Mouse (Mus musculus) heart, embryonic 14.5 days (tissue): ENCODE measurements around the gene Nkx2-5. TPM values are rescaled to one million over a fixed set of nuclear protein-coding genes. Genes with fewer than 3 reads are reported as not detected.

Source experiments
- ATAC-seq: fragments of 200-750 bp; cut with Nextera tagmentation; 2 replicates; pipeline ENCODE4 v1.8.0; 2017; ENCODE audit warnings: low read depth, moderate TSS enrichment; ENCODE audit not compliant: insufficient number of reproducible peaks, insufficient read depth, low FRiP score
- H3K27ac ChIP-seq, 2 experiments: fragments of 200-500 bp in 1 of 2; fragments of 300-500 bp in 1 of 2; sonication (generic) in 1 of 2; replicated peaks in 1 of 2; 2 replicates each; pipeline ENCODE4 v1.5.1; 2012 to 2014; ENCODE audit warnings: low read depth in 2 of 2, low read length in 2 of 2, control low read depth in 1 of 2, mild to moderate bottlenecking in 1 of 2, mixed read lengths in 1 of 2; ENCODE audit not compliant: control insufficient read depth in 1 of 2, insufficient read depth in 1 of 2
- H3K27me3 ChIP-seq: fragments of 300-500 bp; sonication (generic); 2 replicates; pipeline ENCODE4 v1.6.1; 2014; ENCODE audit warnings: mild to moderate bottlenecking, low read length, control low read depth; ENCODE audit not compliant: control insufficient read depth, insufficient read depth
- H3K36me3 ChIP-seq: fragments of 300-500 bp; sonication (generic); 2 replicates; pipeline ENCODE4 v1.6.1; 2014; ENCODE audit warnings: mild to moderate bottlenecking, control low read depth, low read length, mixed read lengths; ENCODE audit not compliant: control insufficient read depth, insufficient read depth
- H3K4me1 ChIP-seq, 2 experiments: fragments of 200-500 bp in 1 of 2; fragments of 300-500 bp in 1 of 2; sonication (generic) in 1 of 2; 2 replicates each; pipeline ENCODE4 v1.6.1; 2012 to 2014; ENCODE audit warnings: low read length in 2 of 2, control low read depth in 1 of 2, mixed read lengths in 1 of 2; ENCODE audit not compliant: control insufficient read depth in 2 of 2, insufficient read depth in 2 of 2
- H3K4me2 ChIP-seq: fragments of 300-500 bp; sonication (generic); 2 replicates; pipeline ENCODE4 v1.6.1; 2014; ENCODE audit warnings: mild to moderate bottlenecking, low read length
- H3K4me3 ChIP-seq, 2 experiments: fragments of 200-500 bp in 1 of 2; fragments of 300-500 bp in 1 of 2; sonication (generic) in 1 of 2; 2 replicates each; pipeline ENCODE4 v1.5.1; 2012 to 2014; ENCODE audit warnings: low read length in 2 of 2, mild to moderate bottlenecking in 2 of 2, control low read depth in 1 of 2, low read depth in 1 of 2, moderate library complexity in 1 of 2; ENCODE audit not compliant: control insufficient read depth in 1 of 2, insufficient read depth in 1 of 2
- H3K9ac ChIP-seq: fragments of 300-500 bp; sonication (generic); 2 replicates; pipeline ENCODE4 v1.6.1; 2014; ENCODE audit warnings: mild to moderate bottlenecking, low read length
- H3K9me3 ChIP-seq: fragments of 300-500 bp; sonication (generic); 2 replicates; pipeline ENCODE4 v1.6.1; 2016; ENCODE audit warnings: low read length, control low read depth; ENCODE audit not compliant: control insufficient read depth
- WGBS: fragments of 180-500 bp; shearing (Covaris S2); extraction: QIAGEN DNeasy Blood & Tissue Kit; methylation state at CpG from one replicate; pipeline ENCODE4 v1.1.7; 2014; 5-methylcytosine and 5-hydroxymethylcytosine counted together
- polyA plus RNA-seq: library from polyadenylated mRNA; unstranded; fragments of >200 nt; fragmentation: Nextera tagmentation; extraction: Ambion mirVana; gene quantifications from 2 replicates; pipeline ENCODE4 v1.2.1, GENCODE M21; 2014

The Nkx2-5 gene
- polyA plus RNA-seq, 1 experiment from 2014 or later: 177 TPM

DNA sequence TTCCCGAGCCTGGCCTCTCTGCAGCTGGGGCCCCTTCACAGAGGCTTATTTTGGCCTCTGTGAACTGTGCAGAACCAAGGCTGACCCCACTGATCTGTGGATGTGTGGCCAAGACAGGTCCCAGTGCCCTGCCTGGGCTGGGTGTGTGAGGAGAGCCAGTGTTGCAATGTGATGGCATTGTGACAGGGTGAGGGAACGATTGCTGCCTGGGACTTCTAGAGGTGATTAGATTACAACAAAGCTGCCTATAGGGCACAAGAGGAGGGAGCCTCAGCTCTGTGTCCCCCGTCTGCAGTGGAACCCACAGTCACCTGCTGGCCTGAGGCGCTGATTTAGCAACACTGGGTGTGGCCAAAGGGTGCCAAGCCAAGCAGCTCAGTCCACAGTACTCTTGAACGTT, 23.9 kb upstream of the Nkx2-5 start:
- Histone ChIP-seq H3K36me3 (no peaks in the 10 kb centered on the region), H3K9me3 (no peaks in the 10 kb centered on the region), H3K27me3 (no peaks in the 10 kb centered on the region), H3K27ac (peak overlapping the region; percentile 97 to 99), H3K4me1 (peaks cover 40 to 54% of the 10 kb centered on the region in 2 experiments), H3K4me2 (peak overlapping the region; percentile 52), H3K9ac (peak overlapping the region; percentile 62; the same call in 1 of the 2 replicates), H3K4me3 (0 out of 4 replicates have a peak overlapping the region, but pooled peaks of 1 of the 2 experiments have one; percentile 2)
- WGBS: 7% methylated on average over 5 of the region's 5 CpGs
- ATAC-seq: peak; percentile 89

DNA sequence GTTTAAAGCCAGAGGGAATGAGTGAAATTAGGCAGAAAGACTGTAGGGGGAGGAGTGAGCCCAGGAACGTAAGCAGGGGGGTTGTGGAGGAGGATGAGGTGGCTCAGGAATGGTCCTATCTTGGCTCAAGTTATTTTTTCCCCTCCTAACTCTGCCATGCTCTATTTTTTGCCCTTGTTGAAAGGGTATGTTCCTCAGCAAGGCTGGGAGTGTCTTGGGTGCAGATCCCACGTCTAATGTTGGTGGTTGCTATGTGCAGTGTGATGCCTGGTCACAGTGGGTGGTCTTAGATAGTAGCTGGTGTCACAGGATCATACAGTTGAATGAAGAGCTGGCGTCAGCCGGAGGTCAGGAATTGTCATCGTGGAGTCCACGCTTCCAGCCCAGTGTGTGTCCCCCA, 20.3 kb upstream of the Nkx2-5 start:
- Histone ChIP-seq H3K4me1 (peaks cover 41 to 68% of the 10 kb centered on the region in 2 experiments), H3K27me3 (no peaks in the 10 kb centered on the region), H3K9me3 (no peaks in the 10 kb centered on the region), H3K9ac (peak overlapping the region; percentile 72), H3K36me3 (no peaks in the 10 kb centered on the region), H3K4me3 (no peak overlapping the region), H3K27ac (peak overlapping the region; percentile 99), H3K4me2 (peak overlapping the region; percentile 56)
- 20% methylated on average over 6 of the region's 6 CpGs for WGBS
- ATAC-seq: peak; percentile 36; the same call in 1 of the 2 replicates

DNA sequence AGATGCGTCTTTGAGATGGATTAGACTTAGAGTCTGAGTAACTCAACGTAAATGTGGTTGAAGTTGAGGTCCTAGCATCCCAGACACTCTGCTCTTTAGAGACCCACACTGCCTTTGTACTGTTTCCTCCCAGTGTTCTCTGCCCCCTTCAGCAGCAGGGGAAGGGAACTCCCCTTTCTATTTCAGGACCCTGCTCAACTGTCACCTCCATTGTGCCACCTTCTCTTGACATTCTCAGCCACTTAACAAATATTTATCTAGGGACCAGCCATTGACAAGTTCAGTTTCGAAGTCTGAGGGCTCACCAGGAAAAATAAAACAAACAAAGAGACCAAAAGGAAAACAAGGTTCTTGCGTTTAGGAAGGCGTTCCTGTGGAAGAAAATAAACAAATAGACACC, 19.5 kb upstream of the Nkx2-5 start:
- H3K4me1 ChIP-seq: peaks cover 37 to 74% of the 10 kb centered on the region in 2 experiments
- peak overlapping the region; percentile 56 for H3K4me2 ChIP-seq
- H3K9me3 ChIP-seq: no peaks in the 10 kb centered on the region
- H3K27me3 ChIP-seq: no peaks in the 10 kb centered on the region
- no peaks in the 10 kb centered on the region for H3K36me3 ChIP-seq
- 16% methylated on average over 5 of the region's 5 CpGs for WGBS
- peak overlapping the region; percentile 72 for H3K9ac ChIP-seq
- ATAC-seq: no peak
- H3K4me3 ChIP-seq: peak overlapping the region in 1 of 2 experiments; percentile 8; a peak in 1 of 4 replicates
- peak overlapping the region; percentile 99 for H3K27ac ChIP-seq

DNA sequence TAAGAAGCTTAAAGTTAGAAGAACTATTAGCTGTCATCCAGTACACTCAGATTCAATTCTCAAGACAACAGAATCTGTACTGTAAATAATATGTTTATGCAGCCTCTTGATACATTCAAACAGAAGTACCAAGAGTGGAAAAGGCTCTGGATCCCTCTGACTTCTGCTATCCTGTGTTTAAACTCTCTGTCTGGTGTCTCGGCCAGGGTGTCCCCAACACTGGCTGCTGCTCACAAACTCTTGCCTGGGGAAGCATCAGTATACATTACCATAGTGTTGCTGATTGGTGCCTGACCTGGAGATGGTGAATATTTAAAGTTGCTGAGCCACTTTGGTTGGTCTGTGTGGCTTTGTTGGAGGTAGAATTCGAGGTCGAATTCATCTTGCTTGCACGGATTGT, 17.0 kb upstream of the Nkx2-5 start:
- Histone ChIP-seq H3K27me3 (no peaks in the 10 kb centered on the region), H3K4me3 (no peak overlapping the region), H3K9ac (peak overlapping the region; percentile 54), H3K4me2 (peak overlapping the region; percentile 37; the same call in 1 of the 2 replicates), H3K4me1 (peaks cover 25 to 66% of the 10 kb centered on the region in 2 experiments), H3K9me3 (no peaks in the 10 kb centered on the region), H3K36me3 (no peaks in the 10 kb centered on the region), H3K27ac (peak overlapping the region; percentile 84 to 87)
- ATAC-seq: no peak
- 60% methylated on average over 4 of the region's 4 CpGs for WGBS

DNA sequence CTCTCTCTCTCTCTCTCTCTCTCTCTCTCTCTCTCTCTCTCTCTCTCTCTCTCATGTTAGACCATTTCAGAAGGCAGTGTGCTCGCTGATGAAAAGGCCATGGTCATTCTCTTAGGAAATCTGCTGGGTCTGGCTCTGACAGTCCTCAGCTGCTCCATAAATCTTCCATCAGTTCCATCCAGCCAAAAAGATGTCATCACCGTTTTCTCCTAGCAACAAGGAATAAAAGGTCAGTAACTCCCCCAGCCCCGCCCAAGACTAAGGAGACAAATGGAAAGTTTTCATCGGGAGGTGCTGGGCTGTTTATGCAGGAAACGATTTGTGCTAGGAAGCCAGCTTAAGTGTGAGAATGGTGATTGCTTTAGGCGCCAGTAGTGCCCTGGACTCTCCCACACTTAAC, 16.6 kb upstream of the Nkx2-5 start:
- Histone ChIP-seq H3K9me3 (no peaks in the 10 kb centered on the region), H3K4me2 (peak overlapping the region; percentile 37; the same call in 1 of the 2 replicates), H3K36me3 (no peaks in the 10 kb centered on the region), H3K27ac (peak overlapping the region; percentile 84 to 87), H3K4me1 (peaks cover 26 to 62% of the 10 kb centered on the region in 2 experiments), H3K9ac (peak overlapping the region; percentile 54), H3K4me3 (no peak overlapping the region), H3K27me3 (no peaks in the 10 kb centered on the region)
- ATAC-seq: peak; percentile 48
- WGBS: 4% methylated on average over 6 of the region's 6 CpGs

DNA sequence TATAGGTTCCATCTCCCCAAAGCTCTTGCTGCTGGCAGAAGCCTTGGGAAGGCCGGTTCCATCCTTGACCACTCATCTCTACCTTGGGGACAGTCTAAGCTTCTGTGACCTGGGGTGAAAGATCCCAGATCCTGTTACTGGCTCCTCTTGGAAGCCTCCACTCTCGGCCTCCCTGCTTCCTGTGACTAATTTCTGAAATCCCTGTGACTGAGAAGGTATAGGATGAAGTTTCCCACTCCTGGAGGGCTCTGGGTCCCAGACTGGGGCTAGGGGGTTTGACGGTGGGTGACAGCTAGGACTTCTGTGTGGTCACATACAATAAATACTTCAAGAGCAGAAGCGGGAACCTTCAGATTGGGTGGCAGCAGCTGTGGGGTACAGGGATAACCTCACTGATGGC, 16.1 kb upstream of the Nkx2-5 start:
- peak overlapping the region; percentile 84 to 87 for H3K27ac ChIP-seq
- H3K4me2 ChIP-seq: peak overlapping the region; percentile 3; the same call in 1 of the 2 replicates
- peaks cover 27 to 59% of the 10 kb centered on the region in 2 experiments for H3K4me1 ChIP-seq
- no peaks in the 10 kb centered on the region for H3K36me3 ChIP-seq
- no peaks in the 10 kb centered on the region for H3K27me3 ChIP-seq
- no peak overlapping the region for H3K4me3 ChIP-seq
- ATAC-seq: no peak
- H3K9me3 ChIP-seq: no peaks in the 10 kb centered on the region
- peak overlapping the region; percentile 52 for H3K9ac ChIP-seq
- 22% methylated on average over 4 of the region's 4 CpGs for WGBS

DNA sequence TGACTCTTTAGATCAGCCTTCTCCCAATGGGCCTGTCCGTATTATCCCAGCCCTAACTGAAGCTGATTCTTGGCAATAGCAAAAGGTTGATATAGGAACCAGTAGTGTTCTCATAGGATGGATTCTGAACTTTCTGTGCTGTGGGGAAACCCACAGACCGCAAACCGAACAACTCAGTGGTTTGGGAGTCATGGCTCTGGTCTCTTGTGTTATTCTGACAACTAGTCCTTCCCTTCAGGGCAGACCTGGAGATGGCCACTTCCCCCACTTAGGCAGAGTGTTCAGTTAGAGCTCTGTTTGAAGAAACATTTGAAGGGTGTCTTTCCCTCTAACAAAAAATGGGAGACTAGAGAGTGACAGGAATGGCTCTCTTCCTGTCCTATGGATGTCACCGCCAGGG, 7.5 kb upstream of the Nkx2-5 start:
- Histone ChIP-seq H3K27me3 (peaks cover 10% of the 10 kb centered on the region; the same call in 1 of the 2 replicates), H3K4me2 (peak overlapping the region; percentile 75), H3K4me3 (peak overlapping the region; percentile 54 to 78), H3K4me1 (peaks cover 7 to 16% of the 10 kb centered on the region in 2 experiments), H3K36me3 (no peaks in the 10 kb centered on the region), H3K9ac (peak overlapping the region; percentile 94), H3K27ac (peak overlapping the region; percentile 98 to 99), H3K9me3 (no peaks in the 10 kb centered on the region)
- no peak for ATAC-seq
- 12% methylated on average over 4 of the region's 4 CpGs for WGBS

DNA sequence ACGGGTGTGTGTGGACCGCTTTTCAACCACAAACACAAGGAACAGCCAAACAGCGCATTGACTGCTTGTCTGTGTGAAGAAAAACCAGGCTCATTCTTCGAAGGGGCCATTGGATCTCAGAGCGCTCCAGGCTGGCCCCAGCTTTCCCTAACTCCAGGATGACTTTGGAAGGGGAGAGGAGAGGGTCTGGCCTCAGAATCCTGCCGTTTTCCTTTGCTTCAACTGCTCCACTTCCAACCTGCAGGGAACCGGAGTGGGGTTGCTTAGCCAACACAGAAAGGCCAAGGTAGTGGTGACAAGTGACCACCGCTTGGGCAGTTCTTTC, 6.3 kb upstream of the Nkx2-5 start:
- Histone ChIP-seq H3K9ac (peak overlapping the region; percentile 94), H3K4me1 (peaks cover 5 to 14% of the 10 kb centered on the region in 2 experiments), H3K4me3 (peak overlapping the region; percentile 54 to 78), H3K36me3 (no peaks in the 10 kb centered on the region), H3K9me3 (no peaks in the 10 kb centered on the region), H3K27ac (peak overlapping the region; percentile 98 to 99), H3K4me2 (peak overlapping the region; percentile 75), H3K27me3 (peaks cover 10% of the 10 kb centered on the region; the same call in 1 of the 2 replicates)
- 10% methylated on average over 8 of the region's 8 CpGs for WGBS
- no peak for ATAC-seq
